Mouse (Mus musculus): ENCODE data around the gene Setd5. TPM values are rescaled to one million over a fixed set of nuclear protein-coding genes. Genes with fewer than 3 reads are reported as not detected.

The Setd5 gene
- total RNA-seq, 1 experiment from 2014 or later = 104 TPM

DNA sequence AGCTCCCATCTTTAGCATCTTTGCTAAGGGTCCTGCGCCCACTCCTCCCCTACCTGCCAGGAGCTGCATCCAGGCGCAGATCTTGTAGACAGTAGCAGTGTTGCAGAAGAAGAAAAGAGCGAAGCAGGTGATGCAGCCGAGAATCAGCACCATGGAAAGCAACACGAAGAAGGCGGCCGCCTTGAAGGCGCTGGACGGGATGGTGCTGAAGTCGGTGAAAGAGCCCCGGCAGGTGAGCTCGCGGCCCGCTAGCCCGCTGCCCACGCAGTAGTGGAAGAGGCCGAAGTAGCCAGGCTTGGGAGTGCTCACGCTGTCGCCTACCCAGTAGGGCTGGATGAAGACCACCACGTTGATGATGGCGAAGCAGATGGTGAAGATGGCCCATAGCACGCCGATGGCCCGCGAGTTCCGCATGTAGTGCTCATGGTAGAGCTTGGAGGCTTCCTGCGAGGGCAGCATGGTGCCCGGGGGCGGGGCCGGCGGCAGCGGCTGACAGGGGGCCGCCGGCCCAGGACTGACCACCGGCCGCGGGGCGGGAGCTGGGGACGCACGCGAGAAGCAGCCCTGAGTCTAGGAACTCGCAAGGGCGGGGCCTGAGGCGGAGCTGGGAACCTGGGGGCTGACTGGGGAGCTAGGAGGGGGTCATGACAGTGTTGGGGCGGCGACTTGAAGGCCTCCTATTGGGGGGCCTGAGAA lies 116.7 kb downstream of the Setd5 start:
- DNase-seq = peak; percentile 70

DNA sequence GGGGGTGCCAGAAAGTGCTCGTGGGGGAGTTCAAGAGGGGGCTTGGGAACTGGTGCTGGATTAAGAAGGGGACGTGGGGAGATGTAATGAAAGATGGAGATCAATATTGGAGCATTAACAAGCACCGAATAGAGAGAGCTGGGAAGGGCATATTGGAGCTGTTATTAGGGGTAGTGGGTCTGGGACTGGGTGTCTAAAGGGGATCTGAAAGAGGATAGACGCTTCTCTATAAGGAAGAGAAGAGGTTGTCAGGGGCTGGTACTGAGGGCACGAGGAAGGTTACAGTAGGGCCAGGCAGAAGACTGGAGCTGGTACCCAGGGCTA lies 117.3 kb downstream of the Setd5 start:
- no peak for DNase-seq

DNA sequence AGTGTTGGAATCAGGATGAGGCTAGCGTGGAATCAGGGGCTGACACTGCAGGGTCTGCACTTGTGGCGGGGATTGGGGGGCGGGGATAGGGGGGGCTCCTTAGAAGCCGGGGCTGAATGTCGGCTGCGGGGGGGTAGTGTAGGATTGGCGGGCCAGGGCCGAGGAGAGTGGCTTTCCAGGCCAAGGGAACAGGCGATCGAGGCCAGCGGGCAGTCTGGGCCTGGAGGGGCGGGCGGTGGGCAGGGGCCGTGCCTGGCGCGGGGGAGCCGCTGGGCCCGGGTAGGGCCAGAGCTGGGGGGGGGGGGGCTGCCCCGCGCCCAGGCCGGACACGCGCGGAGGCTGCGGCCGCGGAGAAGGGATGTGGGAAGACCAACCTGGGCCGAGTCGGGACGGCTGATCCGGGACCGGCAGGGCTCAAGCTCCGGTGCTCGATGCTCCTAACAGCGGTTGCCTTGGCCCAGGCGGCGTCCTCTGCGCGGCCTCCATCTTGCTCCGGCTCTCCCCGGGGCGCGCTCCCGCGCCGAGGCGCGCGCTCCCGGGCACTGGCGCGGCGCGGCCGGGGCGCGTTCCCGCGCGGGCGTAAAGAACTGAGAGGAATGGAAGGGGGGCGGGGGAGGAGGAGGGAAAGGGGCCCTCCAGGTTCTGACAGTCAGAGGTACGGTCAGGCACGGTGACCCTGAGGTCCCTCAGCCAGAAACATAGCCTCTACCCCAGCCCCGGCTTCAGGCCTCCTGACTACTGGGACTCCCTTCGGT lies 117.9 kb downstream of the Setd5 start, which contains the start of gene Lhfpl4:
Gene Lhfpl4, minus strand, starts transcription at position 544 of the 755 bp plus-strand sequence.
- peak; percentile 38 for DNase-seq

DNA sequence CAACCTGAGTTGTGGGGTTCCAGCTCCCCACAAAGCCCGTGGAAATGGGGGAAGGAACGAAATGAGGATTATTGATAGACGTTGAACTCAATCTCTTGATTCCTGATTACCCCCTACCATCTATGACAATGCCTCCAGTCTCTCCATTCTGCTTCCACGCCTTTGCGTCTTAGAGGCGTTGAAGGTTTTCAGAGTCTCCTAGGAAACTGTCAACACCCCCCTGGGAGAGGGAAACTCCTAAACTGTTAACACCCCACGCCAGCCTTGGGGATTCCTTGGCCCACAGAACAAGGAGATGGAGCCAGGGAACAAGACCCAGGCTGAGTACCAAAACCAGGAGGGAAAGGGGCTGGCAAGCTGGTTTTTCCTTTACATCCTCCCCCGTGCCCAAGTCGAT lies 118.4 kb downstream of the Setd5 start:
- DNase-seq = no peak

Other genes starting within 250 kb of the Setd5 start
- 13.0 and 18.7 TPM in 2 replicates for gene Srgap3, start 130.1 kb upstream of the Setd5 start, total RNA-seq (2021)
- gene Thumpd3, start 31.1 kb upstream of the Setd5 start, total RNA-seq (2021) = 35.2 and 36.2 TPM in 2 replicates
- 4.1 and 4.2 TPM in 2 replicates for gene Lhfpl4, start 118.0 kb downstream of the Setd5 start, total RNA-seq (2021)
- 30.3 and 43.4 TPM in 2 replicates for gene Mtmr14, start 160.5 kb downstream of the Setd5 start, total RNA-seq (2021)
- 0.70 and 1.3 TPM in 2 replicates for gene Cpne9, start 204.9 kb downstream of the Setd5 start, total RNA-seq (2021)
- gene Brpf1, start 229.8 kb downstream of the Setd5 start, total RNA-seq (2021) = 32.3 and 36.7 TPM in 2 replicates
- 11.3 and 11.8 TPM in 2 replicates for gene Ogg1, start 249.6 kb downstream of the Setd5 start, total RNA-seq (2021)

All from adrenal gland, postnatal 14 days (tissue).